Mouse (Mus musculus) T-helper 2 cell (primary cell): ENCODE measurements around the gene March5.
"Not testable (repeated sequence)": the region's sequence is repeated elsewhere in the genome, so short reads cannot be mapped to it uniquely, and the experiment has no call there.

ENCODE experiments used
- in situ Hi-C: fragments of 300-600 bp; cut with MboI, MseI; formaldehyde crosslinking; loops from one replicate; pipeline ENCODE4 v1.15.1; 2025; ENCODE audit warnings: high pct_unique_total_duplicates

The March5 gene

DNA sequence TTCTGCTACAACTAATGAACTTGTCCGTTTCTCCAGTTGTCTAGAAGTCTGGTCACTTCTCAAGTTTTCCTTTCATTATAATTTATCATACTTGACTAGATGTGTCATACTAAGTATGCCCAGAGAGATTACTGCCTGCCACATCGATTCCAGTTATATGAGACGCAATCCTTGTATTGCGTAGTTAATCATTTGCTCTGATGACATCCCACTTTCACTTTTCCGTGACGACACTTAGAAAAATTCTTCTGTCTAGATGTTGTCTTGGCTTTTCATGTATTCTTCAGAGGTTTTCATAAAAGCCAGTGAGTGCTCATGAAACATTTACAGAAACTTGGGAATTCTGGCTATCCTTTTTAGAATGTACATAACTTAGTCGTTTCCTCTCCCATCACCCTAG is 1.6 kb downstream of the March5 start:
- in situ Hi-C loops, result no loop called here

DNA sequence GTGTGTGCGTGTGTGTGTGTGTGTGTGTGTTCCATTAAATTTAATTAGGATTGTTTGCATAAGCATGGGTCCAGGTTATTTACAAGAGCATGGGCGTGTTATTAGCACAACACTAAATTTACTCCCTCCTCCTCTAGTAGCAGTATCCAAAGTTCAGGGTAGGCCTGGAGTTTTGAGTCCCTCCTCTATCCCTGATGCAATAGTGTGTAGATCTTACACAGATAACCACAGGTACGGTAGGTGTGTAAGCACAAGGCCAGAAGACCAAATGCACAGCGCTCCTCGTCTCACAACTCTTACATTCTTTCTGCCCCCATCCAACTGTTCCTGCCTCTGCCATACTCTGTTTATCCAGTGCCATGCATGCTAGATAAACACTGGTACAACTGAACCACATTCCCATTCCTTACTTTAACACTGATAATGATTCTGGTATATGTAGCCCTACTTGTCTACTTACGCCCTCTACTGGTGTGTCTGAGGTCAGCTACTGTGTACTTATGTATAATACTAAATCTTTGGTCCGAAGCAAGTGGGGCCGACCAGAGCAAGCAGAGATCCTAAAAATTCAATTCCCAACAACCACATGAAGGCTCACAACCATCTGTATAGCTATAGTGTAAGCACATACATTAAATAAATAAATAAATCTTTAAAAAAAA is 2.3 kb downstream of the March5 start:
- in situ Hi-C loops, result no loop called here

DNA sequence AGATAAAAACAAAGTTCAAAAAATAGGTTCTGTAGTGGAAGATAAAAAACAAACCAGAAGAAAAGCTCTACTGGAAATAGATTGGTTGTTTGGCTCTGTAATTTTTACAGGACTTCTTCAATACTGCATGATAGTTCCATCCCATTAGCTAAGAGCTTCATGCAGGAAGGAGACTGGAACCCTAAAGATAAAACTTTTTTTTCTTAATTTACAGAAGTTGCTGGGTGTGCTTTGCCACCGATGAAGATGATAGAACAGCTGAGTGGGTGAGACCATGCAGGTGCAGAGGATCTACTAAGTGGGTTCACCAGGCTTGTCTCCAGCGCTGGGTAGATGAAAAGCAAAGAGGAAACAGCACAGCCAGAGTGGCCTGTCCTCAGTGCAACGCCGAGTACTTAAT is 3.1 kb downstream of the March5 start:
- in situ Hi-C loops, result no loop called here

DNA sequence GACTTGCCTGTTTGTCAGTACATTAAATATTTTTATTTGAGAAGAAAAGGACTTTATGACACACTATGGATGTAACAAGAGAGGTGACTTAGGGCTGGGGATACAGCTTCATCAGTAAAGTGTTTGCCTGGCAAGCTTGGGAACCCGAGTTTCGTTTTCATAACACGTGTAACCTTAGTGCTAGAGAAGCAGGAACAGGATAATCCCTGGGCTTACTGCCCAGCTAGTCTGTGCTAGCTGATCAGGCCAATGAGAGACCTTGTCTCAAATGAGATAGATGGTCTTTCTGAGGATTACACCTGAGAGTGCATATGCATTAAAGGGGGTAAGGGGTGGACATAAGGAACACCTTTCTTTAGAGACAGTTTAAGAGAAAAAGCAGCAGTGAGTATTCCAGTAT is 4.1 kb downstream of the March5 start:
- in situ Hi-C loops, result no loop called here

DNA sequence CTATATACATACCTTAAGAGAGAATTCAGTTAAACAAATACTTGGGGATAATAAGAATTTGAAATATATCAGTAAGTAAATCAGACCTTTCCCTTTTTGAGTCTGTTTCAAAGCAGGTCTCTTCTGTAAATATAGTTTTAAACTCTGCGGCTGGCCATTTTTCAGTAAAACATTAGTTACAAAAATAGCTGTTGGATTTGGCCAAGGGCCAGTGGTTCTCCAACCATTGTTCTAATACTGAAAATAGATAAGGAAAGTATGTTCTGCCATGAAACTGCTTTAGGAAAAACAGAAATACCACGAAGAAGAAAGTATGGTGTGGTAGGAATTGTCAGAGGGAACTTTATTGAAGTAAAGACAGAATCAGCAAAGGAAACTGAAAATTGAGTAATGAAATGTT is 7.4 kb downstream of the March5 start:
- in situ Hi-C loops, result no loop called here

DNA sequence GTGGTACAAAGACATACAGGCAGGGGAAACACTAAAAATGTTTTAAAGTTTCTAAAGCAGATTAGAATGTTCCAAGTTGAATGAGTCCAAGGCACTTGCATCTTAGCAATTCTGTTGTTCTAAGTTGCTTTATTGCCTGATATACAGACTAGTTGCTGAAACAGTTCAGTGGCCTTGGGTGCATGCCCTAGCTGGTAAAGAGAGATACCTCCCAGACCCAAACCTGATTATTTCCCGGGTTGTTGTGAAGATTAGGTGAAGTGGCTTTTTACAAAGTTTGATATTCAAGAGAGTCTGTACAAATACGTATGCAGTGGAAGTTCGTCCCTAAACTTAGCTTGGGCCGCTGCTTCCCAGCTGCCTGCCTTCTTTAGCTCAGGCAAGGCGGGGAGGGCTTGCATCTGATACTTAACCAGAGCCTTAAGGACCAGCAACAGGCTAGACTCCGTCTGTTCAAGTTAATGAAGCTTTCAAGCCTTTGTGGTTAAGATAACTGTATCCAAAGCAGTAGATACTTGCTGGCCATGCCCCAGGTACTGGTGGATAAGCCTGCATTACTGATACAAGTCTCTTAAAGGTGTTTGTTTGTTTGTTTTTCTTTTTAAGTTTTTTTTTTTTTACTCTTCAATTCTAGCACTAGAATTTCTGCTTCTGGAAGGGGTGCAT is 18.0 kb downstream of the March5 start:
- in situ Hi-C loops, result no loop called here

DNA sequence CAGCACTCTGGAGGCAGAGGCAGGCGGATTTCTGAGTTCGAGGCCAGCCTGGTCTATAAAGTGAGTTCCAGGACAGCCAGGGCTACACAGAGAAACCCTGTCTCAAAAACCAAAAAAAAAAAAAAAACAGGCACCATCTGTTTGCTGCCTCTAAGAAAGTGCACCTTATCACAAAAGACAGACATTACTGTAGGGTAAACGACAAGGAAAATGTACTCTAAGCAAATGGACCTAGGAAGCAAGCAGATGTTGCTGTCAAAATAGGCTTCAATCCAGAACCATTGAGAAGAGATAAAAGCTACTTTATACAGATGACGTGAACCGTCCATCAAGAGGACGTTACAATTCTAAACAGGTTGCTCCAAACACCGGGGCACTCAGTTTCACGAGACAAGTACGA is 25.3 kb downstream of the March5 start:
- in situ Hi-C loops, result not testable (repeated sequence)

DNA sequence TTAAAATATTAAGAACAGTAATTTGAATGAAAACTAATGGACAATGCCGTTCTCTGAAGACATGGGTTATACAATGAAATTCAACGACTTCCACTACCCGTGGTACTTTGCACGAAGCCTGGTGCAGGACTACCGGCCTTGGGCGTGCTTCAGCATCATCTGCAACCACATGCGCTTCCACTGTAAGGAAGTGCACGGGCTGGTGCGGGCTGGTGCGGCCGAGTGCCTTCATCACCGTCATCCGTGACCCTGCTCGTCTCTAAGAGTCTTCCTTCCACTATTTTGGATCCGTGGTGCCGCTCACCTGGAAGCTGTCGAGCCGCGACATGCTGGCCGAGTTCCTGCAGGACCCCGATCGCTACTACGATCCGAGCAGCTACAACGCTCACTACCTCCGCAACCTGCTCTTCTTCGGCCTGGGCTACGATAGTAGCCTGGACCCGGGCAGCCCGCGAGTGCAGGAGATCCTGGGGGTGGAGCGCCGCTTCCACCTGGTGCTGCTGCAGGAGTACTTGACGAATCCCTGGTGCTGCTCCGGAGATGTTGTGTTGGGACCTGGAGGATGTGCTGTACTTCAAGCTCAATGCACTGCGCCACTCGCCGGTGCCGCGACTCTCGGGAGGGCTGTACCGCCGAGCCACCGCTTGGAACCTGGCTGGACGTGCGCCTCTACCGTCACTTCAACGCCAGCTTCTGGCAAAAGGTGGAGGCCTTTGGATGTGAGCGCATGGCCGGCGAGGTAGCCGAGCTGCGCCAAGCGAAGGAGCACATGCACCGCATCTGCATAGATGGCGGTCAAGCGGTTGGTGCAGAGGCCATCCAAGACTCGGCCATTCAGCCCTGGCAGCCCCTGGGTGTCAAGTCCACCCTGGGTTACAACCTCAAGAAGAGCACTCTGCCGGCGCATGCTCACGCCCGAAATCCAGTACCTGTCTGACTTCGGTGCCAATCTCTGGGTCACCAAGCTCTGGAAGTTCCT is 26.5 kb downstream of the March5 start:
- in situ Hi-C loops, result no loop called here

DNA sequence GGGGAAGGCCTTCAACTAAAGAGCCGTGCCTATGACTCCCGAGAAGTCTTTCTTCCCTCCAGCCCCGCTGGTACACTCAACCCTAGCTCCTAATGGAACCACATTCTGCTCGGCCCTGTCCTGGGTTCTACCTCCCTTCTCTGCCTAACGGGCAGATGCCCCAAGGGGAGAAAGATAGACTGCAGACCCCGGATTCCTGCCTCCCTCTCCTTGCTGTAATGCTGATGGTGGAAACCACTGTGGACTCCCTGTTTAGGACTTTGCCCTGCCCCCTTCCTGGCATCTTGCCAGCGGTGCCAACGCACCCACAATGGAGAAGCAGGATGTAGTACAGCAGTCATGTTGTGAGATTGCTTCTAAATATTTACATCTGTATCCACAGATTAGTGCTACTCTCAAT is 28.5 kb downstream of the March5 start:
- in situ Hi-C loops, result loop anchor here (5.0 kb wide), 1 partner anchor 274 kb away; no protein-coding TSS in a partner anchor

DNA sequence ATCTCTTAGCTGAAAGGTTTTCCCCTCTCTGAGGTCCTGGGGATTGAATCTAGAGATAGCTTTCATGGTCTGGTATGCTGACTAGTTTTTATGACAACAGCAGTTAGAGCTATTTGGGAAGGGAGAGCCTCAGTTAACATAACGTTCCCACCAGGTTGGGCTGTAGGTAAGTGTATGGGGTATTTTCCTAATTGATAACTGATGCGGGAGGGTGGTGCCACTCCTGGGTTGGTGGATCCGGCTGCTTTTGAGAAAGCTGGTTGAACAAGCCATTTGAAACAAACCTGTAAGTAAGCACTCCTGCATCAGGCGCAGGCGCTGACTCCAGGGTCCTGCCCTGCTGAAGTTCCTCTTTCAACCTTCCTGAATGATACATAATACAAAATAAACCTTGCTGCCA is 30.0 kb downstream of the March5 start:
- in situ Hi-C loops, result loop anchor here (5.0 kb wide), 1 partner anchor 275 kb away; no protein-coding TSS in a partner anchor

DNA sequence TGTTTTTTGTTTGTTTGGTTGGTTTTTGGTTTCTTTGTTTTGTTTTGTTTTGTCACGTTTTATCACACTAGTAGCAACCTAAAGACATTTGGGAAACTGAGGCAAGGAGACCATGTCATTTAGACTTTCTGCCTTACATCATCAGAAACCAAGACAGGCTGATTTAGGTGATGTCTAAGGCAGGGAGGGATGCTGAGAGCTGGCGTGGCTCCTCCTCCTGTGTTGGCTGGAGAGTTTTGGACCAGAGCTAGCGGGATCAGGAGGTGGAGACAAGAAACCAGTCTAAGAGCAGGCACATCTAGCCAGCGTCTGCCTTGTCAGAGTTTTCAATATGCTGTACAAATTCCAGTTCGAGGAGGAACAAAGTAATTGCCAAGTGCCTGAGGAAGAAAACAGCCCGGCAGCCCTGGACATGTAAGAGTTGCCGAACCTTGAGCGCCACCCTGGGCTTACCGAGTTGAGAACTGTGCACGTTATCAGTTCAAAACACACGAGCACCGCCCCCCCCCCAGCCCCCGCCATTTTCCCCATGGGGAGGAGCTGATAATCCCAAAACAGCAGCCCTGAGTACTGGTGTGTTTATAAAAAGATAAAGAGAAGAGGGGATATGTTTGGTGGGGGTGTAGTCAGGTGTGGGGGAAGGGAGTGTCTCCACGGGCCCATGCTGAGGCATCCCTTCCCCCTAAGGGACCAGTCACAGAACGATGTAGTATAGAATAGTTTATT is 30.5 kb downstream of the March5 start:
- in situ Hi-C loops, result loop anchor here (5.0 kb wide), 1 partner anchor 276 kb away; no protein-coding TSS in a partner anchor

DNA sequence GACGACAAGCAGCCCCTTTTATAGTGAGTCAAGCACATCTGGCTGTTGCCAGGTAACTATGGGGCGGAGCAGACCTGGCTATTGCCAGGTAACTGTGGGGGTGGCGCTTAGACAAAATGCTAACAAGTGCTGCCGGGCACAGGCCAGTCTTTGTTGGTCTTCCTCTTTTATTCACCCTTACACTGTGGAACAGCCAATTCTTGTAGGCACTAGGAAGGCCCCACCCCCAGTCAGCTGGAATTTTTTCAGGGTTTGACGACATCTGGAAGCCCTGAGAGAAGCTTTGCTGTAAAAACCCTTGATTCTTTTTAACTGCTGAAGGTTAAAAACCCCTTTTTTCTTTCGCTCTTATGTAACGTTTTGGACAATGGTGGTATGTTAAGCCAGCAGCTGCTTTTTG is 31.3 kb downstream of the March5 start:
- in situ Hi-C loops, result loop anchor here (5.0 kb wide), 1 partner anchor 276 kb away; no protein-coding TSS in a partner anchor

DNA sequence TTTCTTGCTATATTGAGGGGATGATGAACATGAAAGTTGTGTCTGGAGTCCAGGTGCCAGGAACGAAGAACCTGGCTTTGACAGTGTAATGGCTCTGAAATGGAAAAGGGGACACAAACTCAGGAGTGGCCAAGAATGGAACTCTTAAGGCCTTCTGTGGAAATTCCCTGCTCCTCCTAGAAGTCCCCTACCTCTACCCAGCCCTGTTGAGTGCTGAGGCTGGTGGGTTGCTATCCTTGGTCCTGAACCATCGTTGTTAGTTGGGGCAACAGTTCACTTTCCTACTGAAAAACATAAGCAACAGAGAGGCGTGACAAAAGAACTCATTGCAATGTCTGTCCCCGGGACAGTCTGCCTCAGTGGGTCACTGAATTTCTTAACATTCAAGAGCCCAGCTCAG is 31.8 kb downstream of the March5 start:
- in situ Hi-C loops, result loop anchor here (5.0 kb wide), 1 partner anchor 277 kb away; no protein-coding TSS in a partner anchor

DNA sequence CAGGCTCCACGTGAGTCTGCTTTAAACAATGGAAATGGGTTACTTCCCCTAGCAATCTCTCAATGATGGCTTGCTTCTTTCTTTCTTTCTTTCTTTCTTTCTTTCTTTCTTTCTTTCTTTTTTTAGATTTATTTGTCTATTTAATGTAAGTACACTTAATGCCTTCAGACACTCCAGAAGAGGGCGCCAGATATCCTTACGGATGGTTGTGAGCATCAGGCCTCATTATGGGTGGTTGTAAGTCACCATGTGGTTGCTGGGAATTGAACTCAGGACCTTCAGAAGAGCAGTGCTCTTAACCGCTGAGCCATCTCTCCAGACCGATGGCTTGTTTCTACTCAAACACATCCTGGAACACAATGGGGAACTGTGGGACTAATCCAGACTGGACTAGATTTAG is 33.9 kb downstream of the March5 start:
- in situ Hi-C loops, result no loop called here

DNA sequence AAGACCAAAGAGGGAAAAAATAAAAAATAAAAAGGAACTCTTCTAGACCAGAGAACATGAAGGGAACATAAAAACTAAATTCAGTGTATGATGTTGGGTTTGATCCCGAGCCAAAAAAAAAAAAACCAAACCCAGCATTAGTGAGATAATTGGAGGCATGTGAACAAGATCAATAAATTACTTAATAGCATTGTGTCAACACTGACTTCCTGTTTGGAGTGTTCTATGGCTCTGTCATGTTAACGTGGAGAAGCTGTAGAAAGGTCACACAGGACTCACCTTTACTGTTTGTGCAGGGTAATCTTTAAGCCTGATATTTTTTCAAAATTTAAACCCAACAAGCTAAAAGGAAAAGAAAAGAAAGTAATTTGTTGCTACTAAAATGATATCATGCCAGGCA is 35.4 kb downstream of the March5 start:
- in situ Hi-C loops, result no loop called here

DNA sequence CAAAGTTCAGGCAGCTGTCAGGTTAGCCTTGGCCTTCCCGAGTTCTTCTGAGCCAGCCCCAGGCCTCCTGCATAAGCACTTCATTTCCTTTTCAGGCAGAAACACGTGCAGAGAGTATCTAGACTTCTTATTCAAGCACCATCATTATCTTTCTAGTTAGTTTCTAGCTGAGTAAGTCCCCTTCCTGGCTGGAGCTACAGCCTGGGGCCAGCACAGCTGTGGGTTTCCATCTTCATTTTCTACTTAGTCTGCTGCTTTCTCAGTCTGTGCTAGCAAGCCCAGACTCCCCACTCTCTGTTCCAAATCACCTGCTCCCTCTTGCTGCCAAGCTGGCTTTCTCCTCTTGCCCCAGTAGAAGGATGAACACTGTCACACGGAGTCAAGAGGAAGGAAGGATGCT is 39.5 kb downstream of the March5 start:
- in situ Hi-C loops, result no loop called here

DNA sequence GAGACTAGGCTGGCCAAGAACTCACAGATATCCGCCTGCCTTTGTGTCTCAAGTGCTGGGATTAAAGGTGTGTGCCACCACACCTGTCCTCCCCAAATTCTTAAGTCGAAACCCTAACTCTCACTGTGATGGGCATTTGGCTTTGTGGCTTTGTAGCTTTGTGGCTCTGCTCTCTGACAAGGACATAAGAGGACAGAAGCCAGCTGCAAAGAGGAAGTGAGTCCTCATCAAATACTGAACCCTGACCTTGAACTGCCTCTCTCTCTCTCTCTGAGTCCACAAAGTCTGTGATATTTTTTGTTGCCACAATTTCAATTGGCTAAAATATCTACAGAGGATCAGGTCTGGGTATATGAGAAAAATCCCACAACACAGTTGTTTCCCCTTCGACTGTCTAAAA is 40.9 kb downstream of the March5 start:
- in situ Hi-C loops, result no loop called here

DNA sequence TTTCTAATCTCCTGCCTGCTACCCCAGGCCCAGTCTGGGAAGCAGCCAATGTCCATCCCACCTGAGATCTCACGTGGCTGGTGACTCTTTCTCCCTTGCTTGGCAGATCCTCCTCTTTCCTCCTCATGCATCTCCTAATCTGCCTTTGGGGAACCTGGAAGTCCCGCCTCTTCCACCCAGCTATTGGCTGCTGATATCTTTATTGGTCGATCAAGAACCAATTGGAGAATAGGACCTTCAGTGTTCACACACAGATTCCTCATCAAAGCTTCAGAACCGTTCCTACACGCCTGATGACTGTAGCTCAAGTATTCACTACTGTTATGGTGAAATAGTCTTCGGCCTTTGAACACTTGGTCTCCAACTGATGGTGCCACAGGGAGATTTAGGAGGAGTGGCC is 44.8 kb downstream of the March5 start:
- in situ Hi-C loops, result no loop called here

DNA sequence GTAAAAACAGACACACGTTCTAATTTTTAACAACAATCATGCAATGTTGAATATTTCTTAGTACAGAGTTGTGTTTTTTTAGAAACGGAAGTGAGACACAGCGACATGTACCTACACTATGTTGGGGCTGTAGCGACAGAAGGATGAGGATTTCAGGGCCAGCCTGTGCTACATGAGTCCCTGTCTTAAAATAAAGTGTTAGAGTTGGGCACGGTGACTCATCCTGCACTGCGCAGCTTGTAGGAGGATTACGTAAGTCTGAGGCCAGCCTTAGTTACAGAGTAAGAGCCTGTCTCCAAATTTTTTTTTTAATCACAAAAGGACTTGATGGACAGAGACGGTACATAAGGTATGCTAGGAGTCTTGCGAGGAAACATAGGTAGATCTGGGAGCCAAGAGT is 48.0 kb downstream of the March5 start:
- in situ Hi-C loops, result no loop called here

DNA sequence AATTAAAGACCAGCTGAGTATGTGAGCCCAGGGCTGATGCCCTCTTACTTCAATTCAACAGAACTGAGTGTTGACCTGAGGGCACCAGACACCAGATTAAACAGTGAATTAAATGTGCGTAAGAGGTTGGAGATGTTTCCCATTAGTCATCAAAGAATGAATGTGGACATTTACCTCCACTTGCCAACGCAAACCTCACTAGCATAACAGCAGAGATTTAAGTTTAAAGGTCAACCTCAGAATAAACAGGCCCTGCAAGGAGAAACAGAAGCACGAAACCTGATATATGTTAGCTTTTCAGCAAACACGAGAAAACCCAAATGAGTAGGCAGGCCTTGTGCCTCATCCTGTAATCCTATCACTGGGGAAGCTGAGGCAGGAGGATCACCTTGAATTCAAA is 55.0 kb downstream of the March5 start:
- in situ Hi-C loops, result loop anchor here (10.0 kb wide), 1 partner anchor 218 kb away; no protein-coding TSS in a partner anchor

DNA sequence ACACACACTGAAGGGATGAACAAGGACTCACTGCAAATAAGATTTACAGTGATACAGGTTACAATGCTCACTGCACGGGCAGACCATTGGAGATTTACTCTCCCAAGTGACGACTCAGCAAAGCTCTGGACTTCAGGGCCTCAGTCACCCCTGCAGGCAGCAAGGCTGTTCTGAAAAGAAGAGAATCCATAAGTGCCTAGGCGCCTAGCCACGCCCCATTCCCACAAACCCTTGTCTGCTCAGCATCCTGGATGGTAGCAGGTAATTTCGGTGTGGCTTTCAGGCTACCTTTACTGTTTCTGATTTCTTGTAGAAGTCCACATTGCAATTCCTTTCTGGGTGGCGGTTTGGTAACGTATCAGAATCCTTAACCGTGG is 56.2 kb downstream of the March5 start:
- in situ Hi-C loops, result loop anchor here (10.0 kb wide), 1 partner anchor 219 kb away; no protein-coding TSS in a partner anchor
